Mouse (Mus musculus): ENCODE measurements around the gene Ripk1. TPM values are rescaled to one million over a fixed set of nuclear protein-coding genes. Genes with fewer than 3 reads are reported as not detected.
A peak's percentile ranks its signal among the peaks of the same experiment; 100 is the strongest.

Ripk1 gene
- polyA plus RNA-seq, 1 experiment from 2014 or later: 20.3 TPM

GRCm38 (mm10) chr13:34077492-34078271, 75.5 kb downstream of the Ripk1 start, which contains the start of gene Tubb2a:
TSS of gene Tubb2a (minus strand) at chr13:34078007.
- Histone ChIP-seq H3K4me2 (ENCODE audit: low read length) (peak within 1 kb of the TSS; percentile 85), H3K27ac (ENCODE audit: low read depth) (peak within 1 kb of the TSS; percentile 65), H3K9ac (ENCODE audit: low read length) (peak within 1 kb of the TSS; percentile 68), H3K4me1 (replicated peaks; ENCODE audit: control insufficient read depth, insufficient read depth, low read length) (peaks cover 7% of the 10 kb centered on the region), H3K9me3 (ENCODE audit: control insufficient read depth, low read length) (no peaks in the 10 kb centered on the region), H3K4me3 (ENCODE audit: low read depth, low read length) (peak within 1 kb of the TSS; percentile 72), H3K27me3 (replicated peaks; ENCODE audit: control insufficient read depth, insufficient read depth, low read length) (no peaks in the 10 kb centered on the region), H3K36me3 (ENCODE audit: control insufficient read depth, insufficient read depth, low read length) (peaks cover 15% of the 10 kb centered on the region)
- peak; percentile 96 for DNase-seq (ENCODE audit: low spot score)
- peak; percentile 92 for ATAC-seq (replicated peaks; ENCODE audit: low FRiP score, low TSS enrichment, low read depth)
- under 1% methylated on average over 45 of the region's 45 CpGs for WGBS

- DNase-seq (ENCODE audit: low spot score) (no peak), ATAC-seq (replicated peaks; ENCODE audit: low FRiP score, low TSS enrichment, low read depth) (0 out of 2 replicates have a peak, but pooled peaks have one; percentile 7)
- Histone ChIP-seq H3K27me3 (replicated peaks; ENCODE audit: control insufficient read depth, insufficient read depth, low read length) (no peaks in the 10 kb centered on the region), H3K27ac (ENCODE audit: low read depth) (no peak overlapping the region; the same call in 1 of the 2 replicates), H3K4me3 (ENCODE audit: low read depth, low read length) (peak overlapping the region; percentile 72; the same call in 1 of the 2 replicates), H3K4me1 (replicated peaks; ENCODE audit: control insufficient read depth, insufficient read depth, low read length) (peaks cover 7% of the 10 kb centered on the region), H3K9me3 (ENCODE audit: control insufficient read depth, low read length) (no peaks in the 10 kb centered on the region), H3K9ac (ENCODE audit: low read length) (no peak overlapping the region), H3K36me3 (ENCODE audit: control insufficient read depth, insufficient read depth, low read length) (peaks cover 10% of the 10 kb centered on the region), H3K4me2 (ENCODE audit: low read length) (peak overlapping the region; percentile 85)
- 36% methylated on average over 16 of the region's 16 CpGs for WGBS
Observed at GRCm38 (mm10) chr13:34078500-34079280, 76.5 kb downstream of the Ripk1 start.

- peaks cover 6% of the 10 kb centered on the region; the same call in 1 of the 2 replicates for H3K36me3 ChIP-seq (ENCODE audit: control insufficient read depth, insufficient read depth, low read length)
- no peak for DNase-seq (ENCODE audit: low spot score)
- peaks cover 13% of the 10 kb centered on the region for H3K4me1 ChIP-seq (replicated peaks; ENCODE audit: control insufficient read depth, insufficient read depth, low read length)
- no peak overlapping the region for H3K27ac ChIP-seq (ENCODE audit: low read depth)
- no peak overlapping the region for H3K9ac ChIP-seq (ENCODE audit: low read length)
- 86% methylated on average over 3 of the region's 3 CpGs for WGBS
- H3K4me3 ChIP-seq (ENCODE audit: low read depth, low read length): no peak overlapping the region
- no peak for ATAC-seq (replicated peaks; ENCODE audit: low FRiP score, low TSS enrichment, low read depth)
- no peaks in the 10 kb centered on the region for H3K9me3 ChIP-seq (ENCODE audit: control insufficient read depth, low read length)
- no peak overlapping the region for H3K4me2 ChIP-seq (ENCODE audit: low read length)
- H3K27me3 ChIP-seq (replicated peaks; ENCODE audit: control insufficient read depth, insufficient read depth, low read length): no peaks in the 10 kb centered on the region
Observed at GRCm38 (mm10) chr13:34079801-34080200, 77.6 kb downstream of the Ripk1 start.

- H3K9me3 ChIP-seq (ENCODE audit: control insufficient read depth, low read length): no peaks in the 10 kb centered on the region
- H3K4me2 ChIP-seq (ENCODE audit: low read length): no peak overlapping the region
- DNase-seq (ENCODE audit: low spot score): no peak
- 74% methylated on average over 4 of the region's 4 CpGs for WGBS
- no peaks in the 10 kb centered on the region for H3K36me3 ChIP-seq (ENCODE audit: control insufficient read depth, insufficient read depth, low read length)
- peaks cover 9% of the 10 kb centered on the region for H3K4me1 ChIP-seq (replicated peaks; ENCODE audit: control insufficient read depth, insufficient read depth, low read length)
- H3K27me3 ChIP-seq (replicated peaks; ENCODE audit: control insufficient read depth, insufficient read depth, low read length): no peaks in the 10 kb centered on the region
- H3K27ac ChIP-seq (ENCODE audit: low read depth): no peak overlapping the region
- no peak overlapping the region for H3K4me3 ChIP-seq (ENCODE audit: low read depth, low read length)
- ATAC-seq (replicated peaks; ENCODE audit: low FRiP score, low TSS enrichment, low read depth): no peak
- no peak overlapping the region for H3K9ac ChIP-seq (ENCODE audit: low read length)
Observed at GRCm38 (mm10) chr13:34081926-34082325, 79.8 kb downstream of the Ripk1 start.

- DNase-seq (ENCODE audit: low spot score) (no peak), ATAC-seq (replicated peaks; ENCODE audit: low FRiP score, low TSS enrichment, low read depth) (no peak)
- no peak overlapping the region for H3K4me3 ChIP-seq (ENCODE audit: low read depth, low read length)
- no peaks in the 10 kb centered on the region for H3K9me3 ChIP-seq (ENCODE audit: control insufficient read depth, low read length)
- WGBS: 49% methylated on average over 9 of the region's 9 CpGs
- no peak overlapping the region for H3K4me2 ChIP-seq (ENCODE audit: low read length)
- no peaks in the 10 kb centered on the region for H3K27me3 ChIP-seq (replicated peaks; ENCODE audit: control insufficient read depth, insufficient read depth, low read length)
- no peak overlapping the region for H3K27ac ChIP-seq (ENCODE audit: low read depth)
- peaks cover 11% of the 10 kb centered on the region; the same call in 1 of the 2 replicates for H3K4me1 ChIP-seq (replicated peaks; ENCODE audit: control insufficient read depth, insufficient read depth, low read length)
- H3K36me3 ChIP-seq (ENCODE audit: control insufficient read depth, insufficient read depth, low read length): no peaks in the 10 kb centered on the region
- H3K9ac ChIP-seq (ENCODE audit: low read length): no peak overlapping the region
Observed at GRCm38 (mm10) chr13:34084026-34084750, 82.0 kb downstream of the Ripk1 start.

Other genes starting within 250 kb of the Ripk1 start
- not detected in 2 replicates for gene Serpinb6e, start 159.0 kb upstream of the Ripk1 start, polyA plus RNA-seq (2014; fragmentation: Nextera tagmentation; extraction: Ambion mirVana)
- 0.14 TPM in 1 of 2 replicates, not detected in the other for gene Serpinb6c, start 96.7 kb upstream of the Ripk1 start, polyA plus RNA-seq (2014; fragmentation: Nextera tagmentation; extraction: Ambion mirVana)
- gene Nqo2, start 37.7 kb upstream of the Ripk1 start, polyA plus RNA-seq (2014; fragmentation: Nextera tagmentation; extraction: Ambion mirVana): 33.2 and 36.3 TPM in 2 replicates
- gene Serpinb6a, start 431 bp downstream of the Ripk1 start, polyA plus RNA-seq (2014; fragmentation: Nextera tagmentation; extraction: Ambion mirVana): 91.9 and 106 TPM in 2 replicates
- gene Bphl, start 35.2 kb downstream of the Ripk1 start, polyA plus RNA-seq (2014; fragmentation: Nextera tagmentation; extraction: Ambion mirVana): 40.4 TPM in 2 replicates
- 200 and 219 TPM in 2 replicates for gene Tubb2a, start 75.6 kb downstream of the Ripk1 start, polyA plus RNA-seq (2014; fragmentation: Nextera tagmentation; extraction: Ambion mirVana)
- 35.5 and 41.5 TPM in 2 replicates for gene Tubb2b, start 128.1 kb downstream of the Ripk1 start, polyA plus RNA-seq (2014; fragmentation: Nextera tagmentation; extraction: Ambion mirVana)
- 86.8 and 90.8 TPM in 2 replicates for gene Psmg4, start 160.6 kb downstream of the Ripk1 start, polyA plus RNA-seq (2014; fragmentation: Nextera tagmentation; extraction: Ambion mirVana)